Mouse (Mus musculus) heart, adult 11 months (tissue): ENCODE measurements at regions not wholly inside any gene's neighbourhood (a gene's known extent, or its start where the extent isn't known, plus 50 kb on each side); places are given as distances from the start of the nearest gene placed in this dataset.
A peak's percentile ranks its signal among the peaks of the same experiment; 100 is the strongest.

Experiments used
- DNase-seq: peaks from one replicate; pipeline ENCODE4 v3.0.0; 2022

DNA sequence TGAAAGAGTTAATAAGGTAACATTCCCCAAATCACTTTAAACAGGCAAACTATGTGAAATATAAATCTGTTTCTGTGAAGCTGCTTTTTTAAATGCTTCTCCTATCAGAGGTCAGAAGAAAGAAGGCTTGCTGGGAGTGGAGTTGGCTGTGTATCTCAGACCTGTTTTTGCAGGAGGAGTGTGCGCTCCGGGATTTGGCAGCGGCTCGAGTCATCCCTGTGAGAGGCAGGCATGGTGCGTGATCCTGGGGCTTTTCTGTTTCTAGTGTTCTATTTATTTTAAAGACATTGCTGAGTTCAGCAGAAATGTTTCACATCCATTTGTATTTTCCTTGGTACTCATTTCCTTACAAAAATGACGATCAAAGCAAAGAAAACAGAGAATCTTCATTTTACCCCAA lies 91.0 kb upstream of the Gjb6 start:
- peak; percentile 50 for DNase-seq

DNA sequence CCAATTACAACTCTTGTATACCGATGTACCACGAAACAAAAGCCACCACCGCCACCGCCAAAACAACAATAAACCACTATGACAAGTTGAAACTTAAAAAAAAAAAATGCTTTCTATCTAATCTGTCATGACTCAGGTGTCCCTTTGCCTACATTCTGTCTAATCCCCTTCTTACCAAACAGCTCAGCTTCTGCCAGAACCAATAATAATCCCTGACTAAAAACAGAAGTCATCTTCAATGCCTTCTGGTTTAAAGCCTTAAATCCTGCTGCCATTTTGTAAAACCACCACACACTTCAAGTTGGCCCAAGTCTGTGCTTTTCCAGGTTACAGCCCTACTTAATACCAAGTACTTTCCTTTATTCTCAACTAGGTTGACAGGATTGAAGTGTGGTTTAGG lies 86.9 kb upstream of the Gjb6 start:
- no peak for DNase-seq

DNA sequence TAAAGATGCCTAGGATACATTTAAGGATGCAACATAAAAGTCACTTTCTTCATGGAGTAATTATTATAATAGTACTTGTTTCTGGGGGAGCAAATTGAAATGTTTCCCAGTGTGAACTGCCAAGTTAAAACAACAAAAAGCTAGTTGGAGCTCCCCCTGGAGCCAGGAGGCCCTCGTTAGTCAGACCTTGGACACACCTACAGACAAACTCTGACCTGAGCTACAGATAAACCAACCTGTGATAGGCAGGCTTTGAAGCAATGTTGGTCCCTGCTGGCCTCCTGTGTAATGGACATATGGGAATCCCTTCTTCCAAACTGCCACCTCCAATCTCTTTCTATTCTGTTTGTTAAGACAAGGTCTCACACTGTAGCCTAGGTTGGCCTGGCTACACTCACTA lies 86.2 kb upstream of the Gjb6 start:
- peak; percentile 23 for DNase-seq

DNA sequence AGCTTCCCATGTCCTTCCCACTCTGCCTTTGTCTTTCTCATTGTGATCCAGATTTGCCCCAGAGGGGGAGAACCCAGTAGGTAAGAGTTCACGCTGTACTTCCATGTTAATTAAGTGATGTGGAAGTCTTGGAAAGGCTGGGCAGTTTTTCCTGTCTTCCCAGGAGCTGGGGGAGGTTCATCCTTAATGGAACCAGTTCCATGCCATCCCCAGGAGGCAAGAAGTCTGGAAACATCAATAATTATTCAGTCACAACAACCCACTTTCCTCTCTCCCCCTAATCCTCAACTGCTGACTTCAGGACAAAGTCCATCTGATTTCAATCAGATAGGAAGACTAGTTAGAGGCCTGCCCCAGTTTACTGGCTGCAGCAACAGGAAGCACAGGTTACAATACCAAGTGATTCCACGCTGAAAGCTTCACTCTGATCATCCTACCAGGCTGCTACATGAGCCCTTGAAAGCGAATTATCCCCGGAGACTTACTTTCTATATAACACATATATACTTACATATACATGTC lies 85.7 kb upstream of the Gjb6 start:
- peak; percentile 44 for DNase-seq

DNA sequence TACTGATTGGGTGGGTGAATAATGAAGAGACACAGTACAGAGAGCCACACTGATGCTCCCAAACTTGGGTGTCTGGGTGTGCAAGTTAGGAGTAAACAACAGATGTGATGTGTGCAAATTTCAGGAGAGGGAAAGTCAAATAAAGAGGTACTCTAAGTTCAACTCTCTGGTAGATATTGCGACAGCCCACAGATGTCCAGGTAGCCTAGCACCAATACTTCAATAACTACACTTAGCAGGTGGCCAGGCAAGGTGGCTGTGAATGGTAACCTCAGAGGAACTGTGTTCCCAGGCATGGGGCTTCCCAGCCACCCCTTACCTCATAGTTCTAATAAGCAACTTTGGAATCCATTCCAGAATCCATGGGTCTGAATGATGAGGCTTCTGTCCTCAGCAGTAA lies 54.4 kb upstream of the Gjb6 start:
- peak; percentile 66 for DNase-seq
